8 mouse cellular contexts compared by ENCODE assay signal in genomic region chr10:61647790-61648736, GRCm38 (mm10). TPM values are rescaled to one million over a fixed set of nuclear protein-coding genes. Genes with fewer than 3 reads are reported as not detected.
DNase-seq lines count a peak whose midpoint lies in the region; ATAC-seq lines count a peak whose summit lies in the region.

Ppa1 (plus strand) TSS chr10:61648552.

- peak within 1 kb of the TSS; percentile 80 for H3K4me3 ChIP-seq in hindbrain, embryonic 12.5 days

- 3% methylated on average over 46 of the region's 50 CpGs for WGBS in hindbrain, embryonic 12.5 days

- no peaks in the 10 kb centered on the region for H3K27me3 ChIP-seq in hindbrain, embryonic 12.5 days

- ATAC-seq in hindbrain, embryonic 12.5 days (ENCODE audit: low FRiP score), result peak; percentile 98

- peak within 1 kb of the TSS; percentile 70 for H3K4me2 ChIP-seq in hindbrain, embryonic 12.5 days (replicated peaks)

- H3K9ac ChIP-seq in hindbrain, embryonic 12.5 days, result peak within 1 kb of the TSS; percentile 83

- H3K9me3 ChIP-seq in hindbrain, embryonic 12.5 days (replicated peaks), result no peaks in the 10 kb centered on the region

- DNase-seq in Muller cell, postnatal 12 days (ENCODE audit: inconsistent ontology term), result peak; percentile 95
- DNase-seq in cerebellum, adult 9-11 months, result peak; percentile 89
- DNase-seq in frontal cortex, postnatal 10 days (ENCODE audit: low spot score in 2 of 2), result peak; percentile 71 to 83
- peak; percentile 73 to 77 for DNase-seq in layer of hippocampus, postnatal 25 days (ENCODE audit: extremely low spot score in 1 of 2, low spot score in 1 of 2)
- DNase-seq in lung, postnatal 25 days (ENCODE audit: low spot score), result peak; percentile 81
- peak; percentile 91 for DNase-seq in retina, embryonic 14.5 days (ENCODE audit: low spot score)
- peak; percentile 88 for DNase-seq in thymus, postnatal 4 days

- H3K27ac ChIP-seq in hindbrain, embryonic 12.5 days, result peak within 1 kb of the TSS; percentile 84

- H3K36me3 ChIP-seq in hindbrain, embryonic 12.5 days, result no peaks in the 10 kb centered on the region

- H3K4me1 ChIP-seq in hindbrain, embryonic 12.5 days, result peaks cover 12% of the 10 kb centered on the region

RNA-seq across cellular contexts. Expression of gene Ppa1, which starts in this region (rescaled TPM):
- polyA plus RNA-seq in hindbrain, embryonic 12.5 days (2016; fragmentation: Nextera tagmentation; extraction: Ambion mirVana), result 193 and 196 TPM in 2 replicates
- total RNA-seq in layer of hippocampus, postnatal 25 days (2021), result 100 to 1,000 TPM in 1 of 2 experiments, 10 to 100 TPM in 1; 99.5 to 110 TPM

Comparison
In these comparisons a context has a peak if more than half of its experiments do, and no peak if none do; other contexts are left out.
1. Peak in every context shown above with its lines: DNase-seq, ATAC-seq, H3K4me3 ChIP-seq and H3K27ac ChIP-seq.